Mouse (Mus musculus): ENCODE measurements around the gene Hsf2bp.

Hsf2bp gene

DNA sequence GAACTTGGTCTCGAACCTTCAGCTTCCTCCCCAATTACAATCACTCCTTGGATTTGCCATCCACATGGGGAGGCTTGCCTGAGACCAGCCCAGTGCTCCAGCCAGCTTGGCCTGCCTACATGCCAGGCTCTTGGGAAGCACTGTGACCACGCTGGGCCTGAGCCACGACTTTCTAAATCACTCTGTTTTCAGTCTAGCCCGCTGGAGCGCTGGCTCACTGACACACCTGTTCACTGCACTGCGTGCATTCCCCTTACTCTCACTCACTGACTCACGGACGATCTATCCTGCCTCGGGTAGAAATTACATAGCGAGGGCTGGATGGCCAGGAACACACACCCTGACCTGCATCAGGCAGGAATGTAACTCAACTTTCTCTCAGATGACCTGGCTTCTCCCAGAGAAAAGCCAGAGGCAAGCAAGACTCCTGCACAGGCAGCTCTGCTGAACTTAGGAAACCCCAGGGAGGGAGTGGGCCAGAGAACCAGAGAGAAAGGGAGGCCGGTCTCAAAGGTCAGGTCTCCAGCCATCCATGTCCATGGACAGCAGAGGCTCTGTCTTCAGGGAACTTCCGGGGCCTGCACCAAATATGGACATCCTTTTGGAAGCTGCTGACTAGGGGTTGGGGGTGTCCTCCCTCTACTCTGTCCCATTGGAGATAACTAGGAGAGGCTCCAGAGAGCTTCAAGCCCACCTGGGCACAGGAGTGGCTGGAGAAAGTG lies 97.4 kb downstream of the Hsf2bp start:
- no peak for DNase-seq (ENCODE audit: low read depth, low spot score)

DNA sequence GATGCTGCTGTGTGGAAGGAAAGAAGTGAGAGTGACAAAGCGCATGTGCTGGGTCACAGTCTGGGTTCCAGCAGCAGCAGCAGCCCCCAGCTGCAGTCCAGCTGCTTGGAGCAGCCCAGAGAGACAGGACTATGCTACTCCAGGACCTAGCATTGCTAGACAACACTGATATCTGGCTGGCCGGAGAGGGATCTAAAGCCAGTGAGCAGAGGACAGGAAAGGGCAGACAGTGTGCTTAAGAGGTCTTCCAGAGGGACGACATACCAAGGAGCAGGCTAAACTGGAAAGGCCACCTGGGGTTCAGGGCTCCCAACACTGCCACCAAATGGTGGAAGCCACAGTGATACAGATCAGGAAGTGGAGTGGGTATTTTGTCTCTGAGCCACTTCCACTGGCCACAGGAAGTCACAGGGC lies 99.0 kb downstream of the Hsf2bp start:
- DNase-seq (ENCODE audit: low read depth, low spot score), result peak; percentile 32

DNA sequence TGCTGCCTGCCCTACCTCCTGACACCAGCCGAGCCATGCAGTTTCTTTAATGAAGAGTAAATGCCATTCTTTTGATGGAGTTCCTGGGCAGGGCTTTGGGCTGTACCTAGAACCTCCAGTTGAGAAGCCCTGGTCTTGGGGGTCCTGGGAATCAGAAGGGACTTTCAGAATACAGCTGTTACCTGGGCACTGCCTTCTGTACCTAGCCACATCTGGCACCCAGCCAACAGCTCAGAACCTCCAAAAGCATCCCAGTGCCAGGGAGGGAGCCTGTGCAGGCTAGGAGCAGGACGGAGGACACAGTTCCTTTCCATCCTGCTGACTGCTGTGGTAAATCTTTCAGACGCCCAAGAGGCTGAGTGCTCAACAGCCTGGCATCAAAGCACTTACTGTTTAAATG lies 100.3 kb downstream of the Hsf2bp start:
- DNase-seq (ENCODE audit: low read depth, low spot score), result no peak

DNA sequence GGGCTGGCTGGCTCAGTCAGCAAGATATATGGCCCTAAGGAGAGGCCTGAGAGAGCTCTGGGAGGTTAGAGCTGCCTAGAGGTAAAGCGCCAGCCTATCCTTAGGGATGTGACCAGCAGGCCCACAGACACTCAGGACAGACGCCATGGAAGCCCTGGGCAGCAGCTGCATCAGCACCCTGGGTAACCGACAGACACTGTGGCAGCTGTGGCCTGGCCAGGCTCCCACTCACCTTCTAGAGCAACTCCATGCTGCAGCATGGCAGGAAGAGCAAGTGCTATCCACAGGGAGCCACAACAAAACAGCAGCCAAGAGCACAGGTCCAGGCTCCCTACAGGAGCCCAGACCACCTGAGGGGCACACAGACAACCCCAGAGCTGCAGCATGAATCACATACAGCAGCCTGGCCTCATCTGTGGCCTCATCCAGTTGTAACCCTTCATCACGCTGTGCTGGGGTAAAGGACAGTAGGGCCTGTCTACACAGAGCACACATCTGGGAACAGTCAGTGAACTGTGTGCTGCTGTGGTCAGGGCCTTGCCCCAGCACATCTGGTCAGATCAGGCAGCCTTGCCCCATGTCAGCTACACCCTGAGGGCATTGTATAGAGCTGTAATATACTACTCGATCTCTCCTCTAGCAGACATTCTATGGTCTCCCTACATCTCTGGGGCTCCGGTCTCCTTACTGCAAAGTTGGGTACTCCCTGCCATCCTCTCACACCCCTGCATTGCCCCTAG lies 100.9 kb downstream of the Hsf2bp start:
- no peak for DNase-seq (ENCODE audit: low read depth, low spot score)

GRCm38 (mm10) chr17:31933956-31934355 lies 102.2 kb downstream of the Hsf2bp start:
- DNase-seq (ENCODE audit: low read depth, low spot score), result no peak

GRCm38 (mm10) chr17:31931499-31931898 lies 104.7 kb downstream of the Hsf2bp start:
- no peak for DNase-seq (ENCODE audit: low read depth, low spot score)

DNA sequence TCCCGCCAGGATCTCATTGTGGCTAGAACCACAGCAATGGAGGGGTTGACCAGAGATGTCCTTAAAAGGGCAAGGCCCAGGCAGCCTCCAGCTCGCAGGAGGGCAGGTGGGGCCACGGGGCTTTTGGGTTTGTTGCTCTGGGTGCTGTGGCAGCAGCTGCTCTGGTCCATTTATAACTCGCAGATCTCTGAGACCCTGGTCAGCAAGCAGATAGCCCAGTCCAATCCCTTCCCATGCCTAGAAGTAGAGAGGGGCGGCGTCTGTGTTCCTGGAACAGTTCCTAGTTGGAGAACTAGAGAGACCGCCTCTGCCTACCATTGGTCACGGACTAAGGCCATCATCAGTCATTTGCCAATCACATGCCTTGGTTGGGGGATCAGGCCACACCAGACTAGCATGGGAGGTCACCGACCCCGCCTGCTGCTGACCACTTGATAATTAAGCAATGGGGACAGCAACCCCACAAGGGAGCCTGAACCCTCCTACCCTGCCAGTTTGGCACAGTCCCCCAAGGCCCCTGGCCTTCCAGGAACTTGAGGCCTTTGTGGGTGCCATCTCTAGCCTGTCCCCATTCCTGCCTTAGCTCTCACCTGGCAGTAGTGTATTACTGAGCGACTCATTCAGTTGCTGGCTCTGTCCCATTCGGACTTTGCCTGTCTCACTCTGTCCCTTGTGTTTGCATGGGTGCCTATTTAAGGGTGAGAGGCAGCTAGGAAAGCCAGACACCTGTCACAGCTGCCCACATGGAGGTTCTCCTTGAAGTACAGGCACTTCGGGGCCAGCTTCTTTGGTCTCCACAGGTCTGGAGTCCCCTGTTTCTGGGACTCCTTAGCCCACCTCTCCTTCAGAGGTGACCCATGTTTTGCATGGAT lies 106.1 kb downstream of the Hsf2bp start:
- DNase-seq (ENCODE audit: low read depth, low spot score), result no peak

GRCm38 (mm10) chr17:31929032-31929431 lies 107.1 kb downstream of the Hsf2bp start:
- no peak for DNase-seq (ENCODE audit: low read depth, low spot score)

- DNase-seq (ENCODE audit: low read depth, low spot score), result peak; percentile 63
These were observed 108.1 kb downstream of the Hsf2bp start for GRCm38 (mm10) chr17:31927895-31928626.

- DNase-seq (ENCODE audit: low read depth, low spot score), result no peak
These were observed 111.9 kb downstream of the Hsf2bp start for GRCm38 (mm10) chr17:31924229-31924628.

GRCm38 (mm10) chr17:31923310-31923970 lies 112.7 kb downstream of the Hsf2bp start:
- DNase-seq (ENCODE audit: low read depth, low spot score), result no peak

DNA sequence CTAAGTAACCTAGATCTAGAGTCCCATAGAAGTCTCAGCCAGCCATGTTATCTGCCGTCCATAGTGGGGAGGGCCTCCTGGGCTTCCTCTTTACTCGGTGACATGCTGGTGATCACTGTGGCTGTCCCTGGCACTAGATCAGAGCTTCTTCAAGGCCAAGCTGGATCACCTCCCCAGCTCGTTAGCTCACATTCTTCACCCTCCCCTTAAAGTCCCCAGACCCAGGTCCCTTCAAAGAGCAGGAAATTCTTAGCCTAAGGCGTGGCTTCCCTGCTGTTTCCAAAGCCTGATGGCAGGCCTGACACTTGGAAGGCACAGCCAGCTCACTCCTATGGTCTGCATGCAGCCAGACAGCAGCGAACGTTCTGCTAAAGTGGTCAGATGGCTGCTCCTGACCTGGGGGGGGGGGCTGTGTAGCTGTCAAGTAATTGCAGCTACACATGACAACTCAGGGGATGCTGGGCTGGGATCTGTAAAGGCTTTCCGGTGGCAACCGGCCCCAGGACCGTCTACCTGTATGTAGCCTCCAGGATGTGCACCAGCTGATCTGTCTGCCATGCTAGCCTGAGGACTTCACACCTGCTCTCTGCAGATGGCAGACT lies 115.5 kb downstream of the Hsf2bp start:
- DNase-seq (ENCODE audit: low read depth, low spot score), result no peak

DNA sequence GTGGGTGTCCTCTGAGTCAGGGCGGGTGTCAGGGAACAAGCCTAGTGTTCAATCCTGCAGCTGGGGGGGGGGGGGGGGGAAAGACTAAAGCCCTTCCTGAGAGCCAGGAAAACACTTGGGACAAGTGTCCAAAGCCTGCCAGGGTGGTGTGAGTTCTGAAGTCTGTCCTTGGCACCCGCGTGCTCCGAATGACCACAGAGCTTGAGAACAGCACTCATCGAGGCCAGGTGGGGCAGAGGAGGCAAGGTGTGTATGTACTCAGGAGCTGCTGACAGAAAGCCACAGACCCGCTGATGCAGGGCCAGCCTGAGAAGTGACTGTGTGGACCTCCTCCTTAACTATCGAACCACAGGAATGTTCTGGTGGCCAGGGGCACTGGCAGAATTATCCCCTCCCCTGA lies 116.5 kb downstream of the Hsf2bp start:
- DNase-seq (ENCODE audit: low read depth, low spot score), result no peak

GRCm38 (mm10) chr17:31918374-31918773 lies 117.8 kb downstream of the Hsf2bp start:
- no peak for DNase-seq (ENCODE audit: low read depth, low spot score)

- DNase-seq (ENCODE audit: low read depth, low spot score), result no peak
These were observed 119.7 kb downstream of the Hsf2bp start for GRCm38 (mm10) chr17:31916461-31916775.

GRCm38 (mm10) chr17:31915756-31916460 lies 120.2 kb downstream of the Hsf2bp start:
- DNase-seq (ENCODE audit: low read depth, low spot score), result no peak

- peak; percentile 19 for DNase-seq (ENCODE audit: low read depth, low spot score)
These were observed 121.8 kb downstream of the Hsf2bp start for GRCm38 (mm10) chr17:31914323-31914722.

DNA sequence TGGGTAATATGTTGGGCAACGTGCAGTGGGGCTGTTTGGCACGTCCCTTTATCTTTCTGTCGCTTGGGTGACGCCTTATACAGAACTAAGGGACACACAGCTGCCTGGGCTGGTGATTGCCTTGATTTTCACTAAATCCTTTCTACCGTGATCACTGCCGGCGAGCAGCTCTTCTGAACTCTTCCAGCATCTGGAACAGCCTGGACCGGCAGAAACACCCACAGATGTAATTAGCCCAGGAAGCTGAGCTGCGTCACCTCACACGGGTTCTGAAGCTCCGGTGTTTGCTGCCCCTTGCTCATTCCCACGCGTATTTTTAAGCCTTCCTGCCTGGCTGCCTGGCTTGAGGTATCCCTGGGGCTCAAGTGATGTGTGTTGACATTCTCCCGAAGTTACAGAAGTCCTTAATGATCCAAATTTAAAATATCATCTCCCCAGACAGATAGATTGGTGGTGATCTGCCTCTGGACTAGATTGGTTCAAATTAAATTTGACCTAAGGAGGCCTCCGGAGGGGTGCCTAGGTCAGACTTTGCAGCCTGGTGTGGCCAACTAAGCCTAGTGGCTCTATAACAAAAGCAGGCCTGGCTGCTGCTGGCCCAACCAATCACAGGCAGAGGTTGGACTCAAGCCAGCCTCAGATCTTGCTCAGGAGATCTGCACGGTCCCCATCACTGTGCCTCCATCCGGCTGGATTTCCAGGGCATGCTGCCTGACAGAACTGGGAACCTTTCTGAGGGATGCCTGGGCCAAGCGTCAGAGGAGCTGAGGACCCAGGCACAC lies 123.1 kb downstream of the Hsf2bp start:
- peak; percentile 63 for DNase-seq (ENCODE audit: low read depth, low spot score)

DNA sequence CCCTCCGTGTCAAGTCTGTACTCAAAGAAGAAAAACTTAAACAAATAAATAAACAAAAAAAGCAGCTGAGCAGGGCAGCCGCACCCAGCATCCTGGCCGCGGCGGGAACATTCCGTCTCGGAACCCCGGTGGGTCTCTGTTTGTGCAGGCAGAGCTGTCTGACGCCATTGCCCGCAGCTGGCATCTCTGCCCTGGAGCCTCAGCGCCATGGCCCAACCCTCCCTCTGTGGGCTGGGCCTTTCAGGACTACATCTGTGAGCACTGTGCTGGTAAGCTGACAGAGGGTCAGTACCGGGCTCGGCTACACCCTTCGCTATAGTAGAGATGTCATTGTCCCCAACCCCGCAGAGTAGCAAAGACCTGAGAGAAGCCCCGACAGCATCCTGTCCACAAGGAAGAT lies 123.8 kb downstream of the Hsf2bp start:
- DNase-seq (ENCODE audit: low read depth, low spot score), result no peak

Measured in brain, adult 2 months (tissue).